Mouse (Mus musculus) urinary bladder, postnatal 0 days (tissue): ENCODE measurements around the gene Agxt2. TPM values are rescaled to one million over a fixed set of nuclear protein-coding genes. Genes with fewer than 3 reads are reported as not detected.

ENCODE experiments used
- polyA plus RNA-seq: library from polyadenylated mRNA; unstranded; fragments of >200 nt; fragmentation: Nextera tagmentation; extraction: Ambion mirVana; gene quantifications from 2 replicates; pipeline ENCODE4 v1.2.1, GENCODE M21; 2015

The Agxt2 gene
- not detected in 2 replicates for polyA plus RNA-seq

GRCm38 (mm10) chr15:10358039-10358948, at the start of gene Agxt2:
Agxt2 (plus strand) TSS chr15:10358532.

GRCm38 (mm10) chr15:10325080-10325479, 33.3 kb upstream of the Agxt2 start, which contains the start of gene Gm21973:
Gm21973 (plus strand) TSS chr15:10325380.

Other genes starting within 250 kb of the Agxt2 start
- gene Prlr, start 181.3 kb upstream of the Agxt2 start, polyA plus RNA-seq = 0.25 and 0.39 TPM in 2 replicates
- not detected in 2 replicates for gene Gm21973, start 33.2 kb upstream of the Agxt2 start, polyA plus RNA-seq
- 11.6 and 13.3 TPM in 2 replicates for gene Dnajc21, start 112.0 kb downstream of the Agxt2 start, polyA plus RNA-seq
- gene Brix1, start 127.4 kb downstream of the Agxt2 start, polyA plus RNA-seq = 69.0 and 84.1 TPM in 2 replicates
- gene Rad1, start 127.5 kb downstream of the Agxt2 start, polyA plus RNA-seq = 17.2 and 19.3 TPM in 2 replicates
- gene Ttc23l, start 200.1 kb downstream of the Agxt2 start, polyA plus RNA-seq = 0.13 TPM in 1 of 2 replicates, not detected in the other